15 mouse cellular contexts compared by ENCODE assay signal in the genomic region with DNA sequence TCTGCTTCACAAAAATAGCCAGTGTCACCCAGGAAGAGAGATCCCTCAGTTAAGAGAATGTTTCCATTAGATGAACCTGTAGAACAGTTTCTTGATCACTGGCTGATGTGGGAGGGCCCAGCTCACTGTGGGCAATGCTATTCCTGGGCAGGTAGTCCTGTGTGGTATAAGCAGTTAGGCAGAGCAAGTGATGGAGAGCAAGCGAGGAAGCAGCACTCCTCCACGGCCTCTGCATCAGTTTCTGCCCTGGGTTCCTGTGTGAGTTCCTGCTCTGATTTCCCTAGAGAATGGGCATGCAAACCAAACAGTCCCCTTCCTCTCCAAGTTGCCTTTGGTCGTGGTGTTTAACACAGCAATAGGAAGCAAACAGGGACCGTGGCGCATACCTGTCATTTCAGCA.
"Had no signal": no experiment of that assay in that cellular context is flagged by ENCODE, and none has a peak within 500 bp of the region (broad histone marks: within the 10 kb centered on the region; RNA-seq: fewer than 3 reads in every experiment).

No protein-coding gene starts in this region.

- DNase-seq: heart, postnatal 14 days; heart, postnatal 36 days; heart, postnatal 4 days; kidney, adult 11 months; kidney, adult 18-20 months; kidney, adult 2 months; kidney, adult 8-10 months; kidney, adult 9 months; kidney, postnatal 10 days; kidney, postnatal 14 days; kidney, postnatal 25 days; kidney, postnatal 36 days; kidney, postnatal 4 days; layer of hippocampus, adult 9-11 months; layer of hippocampus, postnatal 36 days had no signal
